Mouse (Mus musculus) hindbrain, embryonic 12.5 days (tissue): ENCODE data around the gene Shc2. TPM values are rescaled to one million over a fixed set of nuclear protein-coding genes. Genes with fewer than 3 reads are reported as not detected.
A peak's percentile ranks its signal among the peaks of the same experiment; 100 is the strongest.

Experiments used
- ATAC-seq: fragments of 200-750 bp; cut with Nextera tagmentation; 2 replicates; pipeline ENCODE4 v1.8.0; 2017; ENCODE audit warnings: moderate TSS enrichment; ENCODE audit not compliant: low FRiP score
- H3K27ac ChIP-seq: fragments of 300-500 bp; sonication (generic); 2 replicates; pipeline ENCODE4 v1.5.1; 2016; ENCODE audit warnings: mild to moderate bottlenecking
- H3K27me3 ChIP-seq: fragments of 300-500 bp; sonication (generic); 2 replicates; pipeline ENCODE4 v1.6.1; 2016; ENCODE audit warnings: mild to moderate bottlenecking
- H3K36me3 ChIP-seq: fragments of 300-500 bp; sonication (generic); 2 replicates; pipeline ENCODE4 v1.6.1; 2016; ENCODE audit warnings: mild to moderate bottlenecking
- H3K4me1 ChIP-seq: fragments of 300-500 bp; sonication (generic); 2 replicates; pipeline ENCODE4 v1.6.1; 2016
- H3K4me2 ChIP-seq: fragments of 300-500 bp; sonication (generic); replicated peaks from 2 replicates; pipeline ENCODE4 v1.6.1; 2016; ENCODE audit warnings: mild to moderate bottlenecking
- H3K4me3 ChIP-seq: fragments of 300-500 bp; sonication (generic); 2 replicates; pipeline ENCODE4 v1.5.1; 2016; ENCODE audit warnings: mild to moderate bottlenecking
- H3K9ac ChIP-seq: fragments of 300-500 bp; sonication (generic); 2 replicates; pipeline ENCODE4 v1.6.1; 2016; ENCODE audit warnings: mild to moderate bottlenecking, moderate library complexity
- H3K9me3 ChIP-seq: fragments of 300-500 bp; sonication (generic); replicated peaks from 2 replicates; pipeline ENCODE4 v1.6.1; 2016; ENCODE audit warnings: mild to moderate bottlenecking
- WGBS: fragments of 180-500 bp; shearing (Covaris S2); methylation state at CpG from one replicate; pipeline ENCODE4 v1.1.7; 2016; 5-methylcytosine and 5-hydroxymethylcytosine counted together
- polyA plus RNA-seq: library from polyadenylated mRNA; unstranded; fragments of >200 nt; fragmentation: Nextera tagmentation; extraction: Ambion mirVana; gene quantifications from 2 replicates; pipeline ENCODE4 v1.2.1, GENCODE M21; 2016

The Shc2 gene
- polyA plus RNA-seq, 1 experiment from 2014 or later = 33.0 TPM

GRCm38 (mm10) chr10:79661861-79662260 is 24.1 kb upstream of the Shc2 start:
- Histone ChIP-seq H3K27me3 (no peaks in the 10 kb centered on the region; the same call in 1 of the 2 replicates), H3K9ac (no peak overlapping the region), H3K4me1 (peaks cover 7% of the 10 kb centered on the region), H3K9me3 (no peaks in the 10 kb centered on the region), H3K4me3 (no peak overlapping the region), H3K4me2 (no peak overlapping the region), H3K27ac (no peak overlapping the region), H3K36me3 (no peaks in the 10 kb centered on the region)
- no peak for ATAC-seq
- WGBS = 53% methylated on average over 3 of the region's 3 CpGs

- WGBS = 68% methylated on average over 2 of the region's 2 CpGs
- Histone ChIP-seq H3K36me3 (no peaks in the 10 kb centered on the region), H3K4me2 (no peak overlapping the region), H3K9ac (no peak overlapping the region), H3K4me1 (peaks cover 7% of the 10 kb centered on the region), H3K27me3 (peaks cover 5% of the 10 kb centered on the region; the same call in 1 of the 2 replicates), H3K27ac (no peak overlapping the region), H3K9me3 (no peaks in the 10 kb centered on the region), H3K4me3 (no peak overlapping the region)
- ATAC-seq = no peak
Observed at GRCm38 (mm10) chr10:79660298-79660697, 22.6 kb upstream of the Shc2 start.

- ATAC-seq = no peak
- Histone ChIP-seq H3K4me1 (peaks cover 10% of the 10 kb centered on the region), H3K9ac (no peak overlapping the region), H3K27me3 (0 out of 2 replicates have a peak, but pooled peaks cover 5% of the 10 kb centered on the region), H3K27ac (no peak overlapping the region), H3K4me2 (no peak overlapping the region), H3K36me3 (no peaks in the 10 kb centered on the region), H3K4me3 (no peak overlapping the region), H3K9me3 (no peaks in the 10 kb centered on the region)
- 16% methylated on average over 4 of the region's 4 CpGs for WGBS
Observed at GRCm38 (mm10) chr10:79658829-79659228, 21.1 kb upstream of the Shc2 start.

GRCm38 (mm10) chr10:79654946-79655395 is 17.3 kb upstream of the Shc2 start:
- Histone ChIP-seq H3K9me3 (no peaks in the 10 kb centered on the region), H3K27me3 (0 out of 2 replicates have a peak, but pooled peaks cover 7% of the 10 kb centered on the region), H3K4me2 (no peak overlapping the region), H3K36me3 (no peaks in the 10 kb centered on the region), H3K27ac (no peak overlapping the region), H3K4me3 (no peak overlapping the region), H3K4me1 (peaks cover 6% of the 10 kb centered on the region), H3K9ac (no peak overlapping the region)
- ATAC-seq = peak; percentile 68
- 35% methylated on average over 1 of the region's 1 CpGs for WGBS

- WGBS = 85% methylated on average over 7 of the region's 7 CpGs
- Histone ChIP-seq H3K9me3 (no peaks in the 10 kb centered on the region), H3K4me2 (no peak overlapping the region), H3K4me1 (peaks cover 6% of the 10 kb centered on the region), H3K27me3 (0 out of 2 replicates have a peak, but pooled peaks cover 7% of the 10 kb centered on the region), H3K36me3 (no peaks in the 10 kb centered on the region), H3K27ac (no peak overlapping the region), H3K4me3 (no peak overlapping the region), H3K9ac (no peak overlapping the region)
- ATAC-seq = no peak
Observed at GRCm38 (mm10) chr10:79652789-79653188, 15.1 kb upstream of the Shc2 start.

GRCm38 (mm10) chr10:79649070-79649751 is 11.5 kb upstream of the Shc2 start:
- WGBS = 28% methylated on average over 7 of the region's 7 CpGs
- H3K4me3 ChIP-seq = no peak overlapping the region
- H3K4me1 ChIP-seq = no peaks in the 10 kb centered on the region
- no peak overlapping the region for H3K9ac ChIP-seq
- no peak overlapping the region for H3K27ac ChIP-seq
- H3K27me3 ChIP-seq = 0 out of 2 replicates have a peak, but pooled peaks cover 2% of the 10 kb centered on the region
- no peaks in the 10 kb centered on the region for H3K9me3 ChIP-seq
- no peaks in the 10 kb centered on the region for H3K36me3 ChIP-seq
- H3K4me2 ChIP-seq = no peak overlapping the region
- peak; percentile 42; the same call in 1 of the 2 replicates for ATAC-seq

GRCm38 (mm10) chr10:79645711-79646110 is 8.0 kb upstream of the Shc2 start, which contains the start of gene Odf3l2:
Odf3l2 (minus strand) TSS chr10:79645738.
- no peak within 1 kb of the TSS for H3K4me3 ChIP-seq
- H3K27ac ChIP-seq = no peak within 1 kb of the TSS
- no peaks in the 10 kb centered on the region for H3K27me3 ChIP-seq
- H3K4me2 ChIP-seq = no peak within 1 kb of the TSS
- H3K9me3 ChIP-seq = no peaks in the 10 kb centered on the region
- no peak within 1 kb of the TSS for H3K9ac ChIP-seq
- no peaks in the 10 kb centered on the region for H3K36me3 ChIP-seq
- H3K4me1 ChIP-seq = no peaks in the 10 kb centered on the region
- 73% methylated on average over 8 of the region's 8 CpGs for WGBS
- no peak for ATAC-seq

- no peaks in the 10 kb centered on the region for H3K36me3 ChIP-seq
- peak overlapping the region; percentile 80; the same call in 1 of the 2 replicates for H3K9ac ChIP-seq
- no peaks in the 10 kb centered on the region for H3K9me3 ChIP-seq
- H3K4me2 ChIP-seq = peak overlapping the region; percentile 86
- H3K4me3 ChIP-seq = peak overlapping the region; percentile 77
- ATAC-seq = peak; percentile 21; the same call in 1 of the 2 replicates
- peaks cover 21% of the 10 kb centered on the region for H3K4me1 ChIP-seq
- H3K27ac ChIP-seq = peak overlapping the region; percentile 92
- peaks cover 25% of the 10 kb centered on the region for H3K27me3 ChIP-seq
- 5% methylated on average over 23 of the region's 23 CpGs for WGBS
Observed at GRCm38 (mm10) chr10:79638486-79639204, 927 bp upstream of the Shc2 start.

GRCm38 (mm10) chr10:79636287-79636686 is 1.4 kb downstream of the Shc2 start:
- WGBS = 79% methylated on average over 8 of the region's 8 CpGs
- peak overlapping the region; percentile 92 for H3K27ac ChIP-seq
- peak overlapping the region; percentile 86 for H3K4me2 ChIP-seq
- no peaks in the 10 kb centered on the region for H3K36me3 ChIP-seq
- no peaks in the 10 kb centered on the region for H3K9me3 ChIP-seq
- H3K4me3 ChIP-seq = peak overlapping the region; percentile 77
- no peak overlapping the region for H3K9ac ChIP-seq
- peaks cover 25% of the 10 kb centered on the region for H3K27me3 ChIP-seq
- ATAC-seq = peak; percentile 23; the same call in 1 of the 2 replicates
- H3K4me1 ChIP-seq = peaks cover 21% of the 10 kb centered on the region

- no peak overlapping the region for H3K4me2 ChIP-seq
- H3K36me3 ChIP-seq = no peaks in the 10 kb centered on the region
- H3K27ac ChIP-seq = no peak overlapping the region
- 87% methylated on average over 17 of the region's 17 CpGs for WGBS
- H3K4me1 ChIP-seq = peaks cover 10% of the 10 kb centered on the region
- peaks cover 5% of the 10 kb centered on the region; the same call in 1 of the 2 replicates for H3K9me3 ChIP-seq
- H3K27me3 ChIP-seq = peaks cover 5% of the 10 kb centered on the region
- no peak overlapping the region for H3K4me3 ChIP-seq
- ATAC-seq = no peak
- H3K9ac ChIP-seq = peak overlapping the region; percentile 14; the same call in 1 of the 2 replicates
Observed at GRCm38 (mm10) chr10:79633006-79633777, 4.5 kb downstream of the Shc2 start.

- H3K27me3 ChIP-seq = no peaks in the 10 kb centered on the region
- no peak overlapping the region for H3K27ac ChIP-seq
- H3K36me3 ChIP-seq = peaks cover 6% of the 10 kb centered on the region; the same call in 1 of the 2 replicates
- H3K4me1 ChIP-seq = 0 out of 2 replicates have a peak, but pooled peaks cover 1% of the 10 kb centered on the region
- WGBS = 80% methylated on average over 4 of the region's 4 CpGs
- no peak overlapping the region for H3K9ac ChIP-seq
- H3K9me3 ChIP-seq = peaks cover 5% of the 10 kb centered on the region; the same call in 1 of the 2 replicates
- no peak overlapping the region for H3K4me2 ChIP-seq
- ATAC-seq = no peak
- no peak overlapping the region for H3K4me3 ChIP-seq
Observed at GRCm38 (mm10) chr10:79631432-79631831, 6.3 kb downstream of the Shc2 start.

GRCm38 (mm10) chr10:79628377-79628776 is 9.3 kb downstream of the Shc2 start:
- no peak overlapping the region for H3K9ac ChIP-seq
- H3K9me3 ChIP-seq = peaks cover 5% of the 10 kb centered on the region; the same call in 1 of the 2 replicates
- WGBS = 80% methylated on average over 5 of the region's 5 CpGs
- peaks cover 9% of the 10 kb centered on the region for H3K36me3 ChIP-seq
- H3K4me3 ChIP-seq = no peak overlapping the region
- no peak overlapping the region for H3K4me2 ChIP-seq
- H3K27me3 ChIP-seq = no peaks in the 10 kb centered on the region
- no peak for ATAC-seq
- H3K4me1 ChIP-seq = no peaks in the 10 kb centered on the region
- no peak overlapping the region for H3K27ac ChIP-seq
